In the genomic region with DNA sequence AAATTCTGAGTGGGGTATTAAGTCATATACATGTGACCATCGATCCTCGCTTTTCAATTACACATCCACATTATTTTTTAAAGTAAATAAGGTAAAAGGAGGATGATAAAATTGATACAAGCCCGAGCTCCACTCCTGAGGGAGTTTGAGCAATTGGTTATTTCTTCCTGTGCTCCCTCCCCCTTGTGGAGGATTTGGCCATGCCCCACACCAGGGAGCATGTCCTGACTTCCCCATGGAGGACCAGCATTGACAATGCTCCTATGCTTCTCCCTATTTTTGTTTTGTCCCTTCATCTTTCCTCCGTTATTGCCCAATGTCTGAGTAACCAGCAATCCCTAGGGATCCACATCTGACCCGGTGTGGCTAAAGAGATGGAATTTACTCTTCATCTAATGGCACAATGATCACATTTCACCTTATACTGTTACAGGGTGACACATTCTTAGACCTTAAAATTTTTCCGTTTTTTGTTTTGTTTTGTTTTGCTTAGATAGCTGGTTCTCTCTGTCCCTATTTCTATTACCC, we compare ENCODE assay signal across 26 mouse cellular contexts. TPM values are rescaled to one million over a fixed set of nuclear protein-coding genes. Genes with fewer than 3 reads are reported as not detected.
"Had no signal": no experiment of that assay in that cellular context is flagged by ENCODE, and none has a peak within 500 bp of the region (broad histone marks: within the 10 kb centered on the region; RNA-seq: fewer than 3 reads in every experiment).

No protein-coding gene starts in this region.

- H3K36me3 ChIP-seq: heart, embryonic 10.5 days; heart, embryonic 13.5 days; heart, embryonic 15.5 days; intestine, embryonic 15.5 days; limb, embryonic 10.5 days; limb, embryonic 12.5 days; liver, embryonic 13.5 days had no signal

- H3K9ac ChIP-seq: heart, embryonic 13.5 days; heart, embryonic 15.5 days; hindbrain, embryonic 14.5 days; intestine, embryonic 15.5 days; limb, embryonic 12.5 days; liver, embryonic 13.5 days had no signal

- H3K9me3 ChIP-seq: heart, embryonic 10.5 days; heart, embryonic 13.5 days; heart, embryonic 15.5 days; intestine, embryonic 15.5 days; limb, embryonic 10.5 days; limb, embryonic 12.5 days; liver, embryonic 13.5 days had no signal

- H3K4me3 ChIP-seq: gastrocnemius, adult 2 months; heart, embryonic 10.5 days; heart, embryonic 13.5 days; heart, embryonic 15.5 days; intestine, embryonic 15.5 days; limb, embryonic 10.5 days; limb, embryonic 12.5 days; liver, embryonic 13.5 days had no signal

- H3K27ac ChIP-seq: gastrocnemius, adult 2 months; heart, embryonic 10.5 days; heart, embryonic 13.5 days; heart, embryonic 15.5 days; hindbrain, embryonic 14.5 days; intestine, embryonic 15.5 days; limb, embryonic 10.5 days; limb, embryonic 12.5 days; liver, embryonic 13.5 days had no signal

- H3K4me2 ChIP-seq: heart, embryonic 13.5 days; heart, embryonic 15.5 days; hindbrain, embryonic 14.5 days; intestine, embryonic 15.5 days; limb, embryonic 12.5 days; liver, embryonic 11.5 days; liver, embryonic 13.5 days had no signal

- DNase-seq: gastrocnemius, adult 2 months; gastrocnemius, postnatal 10 days; gastrocnemius, postnatal 25 days; heart, adult 11 months; heart, postnatal 14 days; heart, postnatal 36 days; kidney, adult 18-20 months; kidney, adult 8-10 months; kidney, postnatal 10 days; kidney, postnatal 25 days; kidney, postnatal 4 days; layer of hippocampus, adult 9-11 months; layer of hippocampus, postnatal 36 days; liver; liver, embryonic 13.5 days had no signal

- ATAC-seq: hindbrain, embryonic 16.5 days; inflammation-experienced regulatory T-cells, adult 6 months; intestine, embryonic 15.5 days; intestine, postnatal 0 days had no signal

- H3K4me1 ChIP-seq: heart, embryonic 10.5 days; heart, embryonic 13.5 days; heart, embryonic 15.5 days; intestine, embryonic 15.5 days; limb, embryonic 10.5 days; limb, embryonic 12.5 days; liver, embryonic 13.5 days had no signal

- H3K27me3 ChIP-seq: heart, embryonic 13.5 days; heart, embryonic 15.5 days; intestine, embryonic 15.5 days; limb, embryonic 12.5 days; liver, embryonic 13.5 days had no signal

RNA-seq across cellular contexts. Expression of gene Rnf217, which starts 53.5 kb away (rescaled TPM):
- polyA plus RNA-seq: inflammation-experienced regulatory T-cells, adult 6 months had no signal
